Mouse (Mus musculus) G1E (cell line): Measurements from ENCODE around the gene Jund. TPM values are rescaled to one million over a fixed set of nuclear protein-coding genes. Genes with fewer than 3 reads are reported as not detected.

ENCODE experiments used
- ATAC-seq: 2 replicates; pipeline ENCODE4 v1.8.0; 2016; ENCODE audit warnings: mild to moderate bottlenecking; ENCODE audit not compliant: insufficient number of reproducible peaks, poor library complexity, low FRiP score, severe bottlenecking; ENCODE audit errors: extremely low read depth
- DNase-seq: peaks from one replicate; pipeline ENCODE4 v3.0.0; 2012; ENCODE audit warnings: low spot score
- H3K27me3 ChIP-seq: 2 replicates; pipeline ENCODE4 v1.6.1; 2012; ENCODE audit warnings: mild to moderate bottlenecking, low read length, inconsistent platforms; ENCODE audit not compliant: insufficient read depth
- H3K36me3 ChIP-seq: replicated peaks from 2 replicates; pipeline ENCODE3; 2012; ENCODE audit warnings: mild to moderate bottlenecking, inconsistent platforms
- H3K4me1 ChIP-seq: 2 replicates; pipeline ENCODE4 v1.6.1; 2012; ENCODE audit warnings: low read depth, low read length, inconsistent platforms, mixed read lengths; ENCODE audit not compliant: insufficient read depth
- H3K4me3 ChIP-seq: 2 replicates; pipeline ENCODE4 v1.5.1; 2012; ENCODE audit warnings: low read depth, mild to moderate bottlenecking, inconsistent platforms, low read length, moderate library complexity, mixed read lengths
- H3K9me3 ChIP-seq: replicated peaks from 2 replicates; pipeline ENCODE4 v1.6.1; 2012; ENCODE audit warnings: inconsistent platforms
- CTCF ChIP-seq: IDR thresholded peaks from 2 replicates; pipeline ENCODE4 v1.5.1; 2012; ENCODE audit warnings: low read depth, low read length, inconsistent platforms, mixed read lengths
- GATA1 ChIP-seq: IDR thresholded peaks from 2 replicates; pipeline ENCODE4 v1.6.1; 2012; ENCODE audit warnings: borderline replicate concordance, low read length, inconsistent platforms, mixed read lengths
- GATA2 ChIP-seq: IDR thresholded peaks from 2 replicates; pipeline ENCODE4 v1.6.1; 2012; ENCODE audit warnings: low read depth, low read length, inconsistent platforms, borderline replicate concordance
- POLR2AphosphoS5 ChIP-seq: IDR thresholded peaks from 2 replicates; pipeline ENCODE4 v1.6.1; 2012; ENCODE audit warnings: low read depth, low read length, inconsistent platforms; ENCODE audit not compliant: insufficient replicate concordance
- TAL1 ChIP-seq: conservative IDR thresholded peaks from 2 replicates; pipeline ENCODE4 v1.6.1; 2012; ENCODE audit warnings: low read depth, low read length, inconsistent platforms, mixed read lengths
- polyA plus RNA-seq: library from polyadenylated mRNA; stranded (reverse); fragments of >175 nt; gene quantifications from 2 replicates; pipeline ENCODE4 v1.2.3, GENCODE M21; 2012
- total RNA-seq, 2 experiments: library from RNA; stranded (forward) in 1 of 2; stranded (reverse) in 1 of 2; fragments of 200-1000 nt in 1 of 2; fragments of >200 nt in 1 of 2; fragmentation: Nextera tagmentation in 1 of 2; gene quantifications; 2 replicates each; pipeline ENCODE4 v1.2.3; 2014 to 2017

Gene Jund
- total and polyA plus RNA-seq, 3 experiments, result 40.2 to 183 (median 60.3) TPM

DNA sequence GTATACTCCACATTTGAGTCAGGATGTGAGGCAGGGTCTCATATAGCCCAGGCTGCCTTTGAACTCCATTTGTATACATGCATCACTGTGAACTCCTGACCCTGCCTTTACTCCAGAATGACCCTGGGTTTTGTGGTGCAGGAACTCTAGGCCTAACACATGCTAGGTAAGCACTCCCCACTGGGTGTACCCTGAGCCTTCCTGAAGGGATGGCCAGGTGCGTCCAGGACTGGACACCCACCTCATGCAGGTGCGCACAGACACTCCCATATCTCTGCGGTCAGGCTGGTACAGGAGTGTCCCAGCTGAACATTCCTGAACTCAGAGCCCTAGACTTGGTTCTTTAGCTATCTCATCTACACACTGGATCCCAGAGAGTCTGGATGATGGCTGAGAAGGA is 24.6 kb upstream of the Jund start:
- Histone ChIP-seq H3K4me1 (peaks cover 71% of the 10 kb centered on the region), H3K36me3 (peaks cover 51% of the 10 kb centered on the region), H3K9me3 (no peaks in the 10 kb centered on the region), H3K4me3 (peak overlapping the region; percentile 76), H3K27me3 (no peaks in the 10 kb centered on the region)
- DNase-seq (no peak), ATAC-seq (no peak)
- no peak for TF ChIP-seq GATA1
- TF ChIP-seq CTCF, result no peak

DNA sequence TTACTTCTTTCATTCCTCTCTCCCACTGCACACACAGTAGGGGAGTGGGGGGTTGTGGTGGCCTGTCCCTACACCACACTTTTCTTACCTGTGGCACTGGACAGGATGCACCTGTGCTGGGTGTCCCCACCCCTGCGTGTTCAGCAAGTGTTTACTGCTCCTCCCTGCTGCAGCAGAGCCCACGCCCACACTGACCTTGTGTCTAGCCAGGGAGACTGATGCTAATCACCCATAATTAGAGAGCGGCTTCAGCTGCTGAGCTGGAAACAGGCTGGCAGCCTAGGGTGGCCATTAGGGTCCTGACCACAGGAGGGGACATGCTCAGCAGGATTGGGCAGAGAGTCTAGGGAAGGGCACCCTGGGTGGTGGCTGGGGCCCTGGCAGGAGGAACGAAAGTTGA is 24.0 kb upstream of the Jund start:
- H3K4me3 ChIP-seq, result peak overlapping the region; percentile 76; the same call in 1 of the 2 replicates
- H3K4me1 ChIP-seq, result peaks cover 77% of the 10 kb centered on the region
- DNase-seq, result no peak
- TF ChIP-seq CTCF (no peak), GATA2 (no peak), GATA1 (no peak), POLR2AphosphoS5 (no peak), TAL1 (no peak)
- no peaks in the 10 kb centered on the region for H3K27me3 ChIP-seq
- H3K36me3 ChIP-seq, result peaks cover 57% of the 10 kb centered on the region
- no peak for ATAC-seq
- no peaks in the 10 kb centered on the region for H3K9me3 ChIP-seq

DNA sequence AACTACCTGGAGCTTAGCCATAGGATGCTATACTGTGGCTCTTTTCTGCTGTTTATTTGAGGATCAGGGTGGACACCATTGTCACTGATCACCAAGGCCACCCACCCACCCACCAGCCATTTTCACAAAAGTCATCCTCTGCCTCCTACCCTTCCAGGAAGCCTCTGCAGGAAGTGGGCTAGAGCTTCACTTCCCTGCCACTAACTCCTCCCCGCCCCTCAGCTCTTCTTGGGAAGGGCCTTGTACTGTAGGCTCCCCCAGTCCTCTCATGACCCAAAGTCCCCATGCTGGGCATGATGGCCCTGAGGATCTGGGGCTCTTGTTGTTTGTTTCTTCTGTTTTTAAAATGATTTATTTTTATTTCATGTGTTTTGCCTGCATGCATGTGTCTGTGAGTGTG is 23.4 kb upstream of the Jund start:
- Histone ChIP-seq H3K9me3 (no peaks in the 10 kb centered on the region), H3K27me3 (no peaks in the 10 kb centered on the region), H3K4me1 (peaks cover 82% of the 10 kb centered on the region), H3K4me3 (peak overlapping the region; percentile 76; the same call in 1 of the 2 replicates), H3K36me3 (peaks cover 63% of the 10 kb centered on the region)
- DNase-seq (no peak), ATAC-seq (no peak)
- TF ChIP-seq TAL1 (no peak), CTCF (no peak), POLR2AphosphoS5 (no peak), GATA1 (no peak)

DNA sequence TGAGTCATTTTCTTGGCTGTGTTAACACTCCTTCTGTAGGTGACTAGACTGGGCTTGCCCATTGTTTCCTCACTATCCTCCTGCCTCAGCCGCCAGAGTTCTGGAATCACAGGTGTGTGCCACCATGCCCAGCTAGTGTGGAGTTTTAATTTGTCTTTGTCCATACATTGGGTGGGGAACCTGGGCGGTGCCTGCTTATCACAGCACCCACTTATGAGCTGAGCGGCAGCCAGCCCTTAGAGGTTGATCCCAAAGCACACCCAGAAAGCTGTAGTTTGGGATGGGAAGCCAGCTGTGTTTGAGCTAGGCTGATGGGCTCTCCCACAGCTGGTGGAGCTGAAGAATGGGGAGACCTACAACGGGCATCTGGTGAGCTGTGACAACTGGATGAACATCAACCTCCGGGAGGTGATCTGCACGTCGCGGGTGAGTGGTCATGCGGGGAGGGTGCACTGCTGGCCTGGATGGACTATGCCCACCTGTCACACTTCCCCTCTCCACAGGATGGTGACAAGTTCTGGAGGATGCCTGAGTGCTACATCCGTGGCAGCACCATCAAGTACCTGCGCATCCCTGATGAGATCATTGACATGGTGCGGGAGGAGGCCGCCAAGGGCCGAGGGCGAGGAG is 21.2 kb upstream of the Jund start:
- H3K9me3 ChIP-seq, result no peaks in the 10 kb centered on the region
- ATAC-seq (no peak), DNase-seq (no peak)
- peaks cover 71% of the 10 kb centered on the region for H3K36me3 ChIP-seq
- no peak for TF ChIP-seq GATA2
- TF ChIP-seq POLR2AphosphoS5, result no peak
- TF ChIP-seq GATA1, result no peak
- TF ChIP-seq TAL1, result no peak
- TF ChIP-seq CTCF, result no peak
- H3K4me3 ChIP-seq, result no peak overlapping the region; the same call in 1 of the 2 replicates
- peaks cover 80% of the 10 kb centered on the region for H3K4me1 ChIP-seq
- peaks cover 6% of the 10 kb centered on the region; the same call in 1 of the 2 replicates for H3K27me3 ChIP-seq

DNA sequence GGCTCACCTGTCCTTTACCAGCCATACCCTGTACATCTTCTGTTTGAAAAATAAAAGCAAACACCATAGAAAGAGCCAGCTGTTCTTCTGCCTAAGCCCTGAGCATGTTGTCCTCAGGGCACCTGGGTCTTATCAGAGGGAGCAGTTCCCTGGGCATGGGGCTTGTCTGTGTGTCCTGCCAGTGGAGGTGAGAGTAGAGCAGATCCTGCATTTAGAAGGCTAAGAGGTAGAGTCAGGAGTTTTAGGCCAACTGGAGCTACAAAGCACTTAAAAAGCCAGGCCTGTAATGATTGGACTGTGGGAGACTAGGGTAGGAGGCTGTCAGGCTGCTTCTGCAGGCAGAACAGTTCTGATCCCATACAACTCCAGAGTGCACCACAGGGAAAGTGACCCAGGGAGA is 20.1 kb upstream of the Jund start:
- TF ChIP-seq POLR2AphosphoS5 (no peak), GATA2 (no peak), TAL1 (no peak), CTCF (no peak), GATA1 (no peak)
- H3K36me3 ChIP-seq, result peaks cover 71% of the 10 kb centered on the region
- no peak overlapping the region for H3K4me3 ChIP-seq
- H3K27me3 ChIP-seq, result peaks cover 12% of the 10 kb centered on the region
- peaks cover 78% of the 10 kb centered on the region for H3K4me1 ChIP-seq
- no peaks in the 10 kb centered on the region for H3K9me3 ChIP-seq
- DNase-seq, result no peak
- no peak for ATAC-seq

DNA sequence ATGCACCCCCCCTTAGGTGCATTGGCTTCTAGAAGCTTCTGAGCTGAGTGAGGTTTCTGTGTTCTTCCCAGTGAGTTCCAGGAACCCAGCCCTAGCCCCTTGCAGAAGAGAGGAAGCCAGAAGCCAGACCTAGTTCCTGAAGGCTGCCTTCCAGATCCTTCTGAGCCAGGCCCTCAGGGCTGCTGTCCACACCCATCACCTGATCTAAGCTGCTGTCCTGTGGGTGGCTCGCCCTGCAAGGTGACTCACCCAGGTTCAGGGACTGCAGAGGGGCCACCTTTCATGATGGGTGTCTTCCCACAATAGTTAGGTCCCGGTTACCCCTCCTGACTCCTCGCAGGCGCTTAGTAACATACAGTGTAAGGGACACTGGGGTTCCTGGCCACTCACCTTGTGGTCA is 19.3 kb upstream of the Jund start:
- peaks cover 67% of the 10 kb centered on the region for H3K36me3 ChIP-seq
- H3K4me1 ChIP-seq, result peaks cover 71% of the 10 kb centered on the region

DNA sequence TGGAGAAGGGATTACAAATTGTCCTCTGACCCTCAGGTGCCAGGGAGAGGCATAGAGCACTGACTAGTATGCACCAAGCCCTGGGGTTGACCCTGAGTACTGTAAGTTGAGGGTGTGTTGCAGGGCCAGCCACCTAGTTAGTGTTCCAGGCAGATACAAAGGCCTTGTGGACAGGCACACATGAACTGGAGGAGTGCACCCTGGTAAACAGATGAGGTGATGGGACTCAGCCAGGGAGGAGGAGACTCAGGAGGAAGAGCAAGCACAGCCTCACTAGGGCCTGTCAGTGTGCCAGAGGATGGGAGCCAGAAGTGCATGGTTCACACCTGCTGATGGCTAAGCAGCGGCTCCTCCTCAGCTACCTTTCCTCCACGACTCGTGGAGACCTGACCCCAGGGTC is 18.7 kb upstream of the Jund start:
- DNase-seq (no peak), ATAC-seq (no peak)
- TF ChIP-seq TAL1 (no peak), CTCF (no peak)
- Histone ChIP-seq H3K9me3 (peaks cover 8% of the 10 kb centered on the region), H3K27me3 (peaks cover 25% of the 10 kb centered on the region), H3K4me1 (peaks cover 64% of the 10 kb centered on the region), H3K36me3 (peaks cover 60% of the 10 kb centered on the region), H3K4me3 (no peak overlapping the region)

More for the DNA sequence above, 19.3 kb upstream of the Jund start:
- Histone ChIP-seq H3K27me3 (peaks cover 19% of the 10 kb centered on the region), H3K9me3 (peaks cover 7% of the 10 kb centered on the region), H3K4me3 (no peak overlapping the region)
- TF ChIP-seq GATA1 (no peak), TAL1 (no peak), GATA2 (no peak), CTCF (no peak), POLR2AphosphoS5 (no peak)
- DNase-seq (no peak), ATAC-seq (no peak)
